Comparison of ENCODE assay signal across 27 mouse cellular contexts in the genomic region with DNA sequence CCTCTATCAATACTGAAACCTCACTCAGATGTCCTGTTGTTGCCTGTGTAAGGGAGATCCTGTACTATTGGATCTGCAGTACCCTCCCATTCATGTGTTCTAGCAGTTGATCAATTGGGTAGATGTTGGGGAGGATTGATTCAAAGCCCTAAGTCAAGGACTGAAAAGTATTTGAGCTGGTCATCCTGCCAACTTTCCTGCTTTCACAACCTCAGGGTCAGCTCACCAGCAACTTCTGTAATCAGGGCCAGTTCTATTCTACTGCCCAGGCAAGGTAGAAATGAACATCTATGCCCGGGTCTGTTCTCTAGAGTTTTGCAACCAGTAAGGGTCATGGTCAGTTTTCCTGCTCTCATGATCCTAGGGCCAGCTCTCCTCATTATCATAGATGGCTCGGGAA.
"Had no signal": no experiment of that assay in that cellular context is flagged by ENCODE, and none has a peak within 500 bp of the region (broad histone marks: within the 10 kb centered on the region; RNA-seq: fewer than 3 reads in every experiment).

No protein-coding gene starts in this region.

- H3K36me3 ChIP-seq: embryonic facial prominence, embryonic 10.5 days; embryonic facial prominence, embryonic 12.5 days; embryonic facial prominence, embryonic 13.5 days; embryonic facial prominence, embryonic 15.5 days; forebrain, embryonic 10.5 days; forebrain, embryonic 12.5 days; forebrain, embryonic 15.5 days had no signal

- DNase-seq: cerebellum, adult 2 months; cerebellum, adult 8-10 months; cerebellum, adult 9-10 months; cerebellum, adult 9-11 months; cerebellum, postnatal 10 days; cerebellum, postnatal 14 days; cerebellum, postnatal 25 days; cerebellum, postnatal 36 days; embryo, embryonic 11 days; forebrain, postnatal 0 days; gastrocnemius, adult 2 months; gastrocnemius, postnatal 10 days; gastrocnemius, postnatal 14 days; gastrocnemius, postnatal 25 days; gastrocnemius, postnatal 36 days; heart, adult 18-20 months had no signal

- H3K4me1 ChIP-seq: embryonic facial prominence, embryonic 10.5 days; embryonic facial prominence, embryonic 12.5 days; embryonic facial prominence, embryonic 13.5 days; embryonic facial prominence, embryonic 15.5 days; forebrain, embryonic 10.5 days; forebrain, embryonic 12.5 days; forebrain, embryonic 13.5 days; forebrain, embryonic 15.5 days had no signal

- H3K9ac ChIP-seq: embryonic facial prominence, embryonic 12.5 days; embryonic facial prominence, embryonic 13.5 days; embryonic facial prominence, embryonic 15.5 days; forebrain, embryonic 12.5 days; forebrain, embryonic 13.5 days; forebrain, embryonic 15.5 days; forebrain, postnatal 0 days had no signal

- H3K9me3 ChIP-seq: embryonic facial prominence, embryonic 10.5 days; embryonic facial prominence, embryonic 12.5 days; embryonic facial prominence, embryonic 13.5 days; embryonic facial prominence, embryonic 15.5 days; forebrain, embryonic 10.5 days; forebrain, embryonic 12.5 days; forebrain, embryonic 13.5 days; forebrain, embryonic 15.5 days had no signal

- H3K4me3 ChIP-seq: embryonic facial prominence, embryonic 10.5 days; embryonic facial prominence, embryonic 12.5 days; embryonic facial prominence, embryonic 13.5 days; embryonic facial prominence, embryonic 15.5 days; erythroblast, embryonic 14.5 days; forebrain, embryonic 10.5 days; forebrain, embryonic 12.5 days; forebrain, embryonic 13.5 days; forebrain, embryonic 15.5 days; gastrocnemius, adult 2 months had no signal

- H3K4me2 ChIP-seq: embryonic facial prominence, embryonic 12.5 days; embryonic facial prominence, embryonic 13.5 days; embryonic facial prominence, embryonic 15.5 days; forebrain, embryonic 12.5 days; forebrain, embryonic 13.5 days; forebrain, embryonic 15.5 days had no signal

- ATAC-seq: forebrain, embryonic 13.5 days; forebrain, embryonic 14.5 days; forebrain, embryonic 15.5 days; forebrain, embryonic 16.5 days; forebrain, postnatal 0 days had no signal

- H3K27ac ChIP-seq: embryonic facial prominence, embryonic 10.5 days; embryonic facial prominence, embryonic 12.5 days; embryonic facial prominence, embryonic 13.5 days; embryonic facial prominence, embryonic 15.5 days; forebrain, embryonic 10.5 days; forebrain, embryonic 12.5 days; forebrain, embryonic 13.5 days; forebrain, embryonic 15.5 days; gastrocnemius, adult 2 months had no signal

- H3K27me3 ChIP-seq: embryonic facial prominence, embryonic 12.5 days; embryonic facial prominence, embryonic 13.5 days; embryonic facial prominence, embryonic 15.5 days; forebrain, embryonic 12.5 days; forebrain, embryonic 13.5 days; forebrain, embryonic 15.5 days had no signal
